Mouse (Mus musculus) MEL (cell line): ENCODE results near the gene Polk.

Source experiments
- CTCF ChIP-seq, 3 experiments: IDR thresholded peaks in 2 of 3; conservative IDR thresholded peaks in 1 of 3; 2 replicates each; pipeline ENCODE4 v1.5.1; 2011 to 2012; ENCODE audit warnings: low read length in 3 of 3, low read depth in 2 of 3, mild to moderate bottlenecking in 2 of 3, improper control_type of control experiment in 1 of 3, inconsistent platforms in 1 of 3, mixed read lengths in 1 of 3, moderate library complexity in 1 of 3; ENCODE audit not compliant: control insufficient read depth in 1 of 3, insufficient read depth in 1 of 3, poor library complexity in 1 of 3, severe bottlenecking in 1 of 3
- NRF1 ChIP-seq: IDR thresholded peaks from 2 replicates; pipeline ENCODE4 v1.6.1; 2014; ENCODE audit warnings: low read depth, mild to moderate bottlenecking, inconsistent platforms, low read length, improper control_type of control experiment, moderate library complexity; ENCODE audit not compliant: poor library complexity, insufficient read depth, severe bottlenecking

DNA sequence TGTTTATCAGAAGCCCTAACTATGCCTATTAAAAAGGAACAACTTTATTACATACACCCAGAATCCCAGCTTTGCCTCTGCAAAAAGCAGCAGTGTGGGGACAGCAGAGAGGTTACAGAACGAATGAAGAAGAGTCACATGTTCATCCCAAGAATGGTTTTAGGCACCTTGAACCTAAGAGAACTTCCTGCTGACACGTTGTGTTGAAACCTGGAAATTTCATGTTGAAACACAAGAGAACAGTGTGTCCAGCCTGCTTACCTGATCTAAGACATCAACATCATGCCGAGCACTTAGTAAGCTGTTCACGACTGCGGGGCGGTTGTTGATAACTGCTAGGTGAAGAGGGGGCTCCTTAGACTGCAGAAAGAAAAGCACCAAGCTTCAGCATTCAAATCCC, 109.3 kb downstream of the Polk start:
- TF ChIP-seq CTCF (IDR thresholded peaks at IDR 0.05 in 2 of 3, conservative IDR thresholded peaks at IDR 0.05 in 1 of 3; ENCODE audit: control insufficient read depth in 1 of 3, insufficient read depth in 1 of 3, low read depth in 2 of 3, low read length in 3 of 3, poor library complexity in 1 of 3, severe bottlenecking in 1 of 3) (no peak), NRF1 (no peak)
